Mouse (Mus musculus): ENCODE data around the gene Klf15. TPM values are rescaled to one million over a fixed set of nuclear protein-coding genes. Genes with fewer than 3 reads are reported as not detected.
A peak's percentile ranks its signal among the peaks of the same experiment; 100 is the strongest.

Klf15 gene
- polyA plus RNA-seq, 1 experiment from 2014 or later: 16.6 TPM

GRCm38 (mm10) chr6:90519375-90519774 is 57.0 kb downstream of the Klf15 start:
- H3K27me3 ChIP-seq (ENCODE audit: control insufficient read depth, insufficient read depth, low read length): no peaks in the 10 kb centered on the region
- H3K4me1 ChIP-seq (ENCODE audit: control insufficient read depth, insufficient read depth, low read length): no peaks in the 10 kb centered on the region
- H3K36me3 ChIP-seq (ENCODE audit: control insufficient read depth, insufficient read depth, low read length): no peaks in the 10 kb centered on the region
- peak; percentile 62; the same call in 1 of the 2 replicates for ATAC-seq (ENCODE audit: low read depth)
- no peaks in the 10 kb centered on the region for H3K9me3 ChIP-seq (ENCODE audit: control insufficient read depth, low read length)
- H3K4me3 ChIP-seq (ENCODE audit: low read depth, low read length): no peak overlapping the region
- no peak overlapping the region for H3K9ac ChIP-seq (replicated peaks; ENCODE audit: low read depth, low read length)
- 46% methylated on average over 5 of the region's 5 CpGs for WGBS
- H3K4me2 ChIP-seq (ENCODE audit: low read depth, low read length): no peak overlapping the region
- no peak overlapping the region for H3K27ac ChIP-seq (ENCODE audit: low read depth, low read length)

Other genes starting within 250 kb of the Klf15 start
- gene Vmn1r53, start 238.1 kb upstream of the Klf15 start, polyA plus RNA-seq (2014; fragmentation: Nextera tagmentation; extraction: Ambion mirVana): not detected in 2 replicates
- not detected in 2 replicates for gene Vmn1r54, start 216.3 kb upstream of the Klf15 start, polyA plus RNA-seq (2014; fragmentation: Nextera tagmentation; extraction: Ambion mirVana)
- gene BC048671, start 161.4 kb upstream of the Klf15 start, polyA plus RNA-seq (2014; fragmentation: Nextera tagmentation; extraction: Ambion mirVana): not detected in 2 replicates
- 0.21 and 0.28 TPM in 2 replicates for gene Chst13, start 137.4 kb upstream of the Klf15 start, polyA plus RNA-seq (2014; fragmentation: Nextera tagmentation; extraction: Ambion mirVana)
- not detected in 2 replicates for gene Uroc1, start 129.3 kb upstream of the Klf15 start, polyA plus RNA-seq (2014; fragmentation: Nextera tagmentation; extraction: Ambion mirVana)
- gene Zxdc, start 93.1 kb upstream of the Klf15 start, polyA plus RNA-seq (2014; fragmentation: Nextera tagmentation; extraction: Ambion mirVana): 13.7 and 16.4 TPM in 2 replicates
- 7.4 and 8.5 TPM in 2 replicates for gene Cfap100, start 33.8 kb upstream of the Klf15 start, polyA plus RNA-seq (2014; fragmentation: Nextera tagmentation; extraction: Ambion mirVana)
- gene Aldh1l1, start 23.9 kb downstream of the Klf15 start, polyA plus RNA-seq (2014; fragmentation: Nextera tagmentation; extraction: Ambion mirVana): 53.3 and 53.5 TPM in 2 replicates
- 7.1 and 8.1 TPM in 2 replicates for gene Slc41a3, start 142.1 kb downstream of the Klf15 start, polyA plus RNA-seq (2014; fragmentation: Nextera tagmentation; extraction: Ambion mirVana)